Mouse (Mus musculus) forebrain, postnatal 0 days (tissue): ENCODE results near the gene N4bp3. TPM values are rescaled to one million over a fixed set of nuclear protein-coding genes. Genes with fewer than 3 reads are reported as not detected.

Experiments
- ATAC-seq: fragments of 200-750 bp; cut with Nextera tagmentation; 2 replicates; pipeline ENCODE4 v1.8.0; 2017; ENCODE audit warnings: mild to moderate bottlenecking, moderate library complexity
- DNase-seq: peaks from one replicate; pipeline ENCODE4 v3.0.0-alpha.2; 2015
- H3K27ac ChIP-seq: fragments of 300-500 bp; sonication (generic); 2 replicates; pipeline ENCODE4 v1.5.1; 2014; ENCODE audit warnings: low read depth, mild to moderate bottlenecking, antibody characterized with exemption, low read length, moderate library complexity, mixed read lengths
- H3K27me3 ChIP-seq: fragments of 300-500 bp; sonication (generic); 2 replicates; pipeline ENCODE4 v1.6.1; 2014; ENCODE audit warnings: mild to moderate bottlenecking, low read length, mixed read lengths; ENCODE audit not compliant: insufficient read depth
- H3K36me3 ChIP-seq: fragments of 300-500 bp; sonication (generic); 2 replicates; pipeline ENCODE4 v1.6.1; 2014; ENCODE audit warnings: mild to moderate bottlenecking, moderate library complexity; ENCODE audit not compliant: insufficient read depth
- H3K4me1 ChIP-seq: fragments of 300-500 bp; sonication (generic); 2 replicates; pipeline ENCODE4 v1.6.1; 2014; ENCODE audit warnings: antibody characterized with exemption; ENCODE audit not compliant: insufficient read depth
- H3K4me2 ChIP-seq: fragments of 300-500 bp; sonication (generic); 2 replicates; pipeline ENCODE4 v1.6.1; 2014; ENCODE audit warnings: low read depth, mild to moderate bottlenecking, moderate library complexity
- H3K4me3 ChIP-seq: fragments of 300-500 bp; sonication (generic); 2 replicates; pipeline ENCODE4 v1.5.1; 2014; ENCODE audit warnings: low read depth, low read length, mixed read lengths
- H3K9ac ChIP-seq: fragments of 300-500 bp; sonication (generic); 2 replicates; pipeline ENCODE4 v1.6.1; 2014; ENCODE audit warnings: mild to moderate bottlenecking
- H3K9me3 ChIP-seq: fragments of 300-500 bp; sonication (generic); 2 replicates; pipeline ENCODE4 v1.6.1; 2016; ENCODE audit warnings: low read length
- CTCF ChIP-seq: sonication (generic); IDR thresholded peaks from 2 replicates; pipeline ENCODE4 v1.5.1; 2016; ENCODE audit warnings: antibody characterized with exemption, control low read depth, low read depth
- WGBS: fragments of 180-500 bp; shearing (Covaris S2); extraction: QIAGEN DNeasy Blood & Tissue Kit; methylation state at CpG from one replicate; pipeline ENCODE4 v1.1.7; 2014; 5-methylcytosine and 5-hydroxymethylcytosine counted together
- polyA plus RNA-seq: library from polyadenylated mRNA; unstranded; fragments of >200 nt; fragmentation: Nextera tagmentation; extraction: Ambion mirVana; gene quantifications from 2 replicates; pipeline ENCODE4 v1.2.1, GENCODE M21; 2015
- total RNA-seq: library from RNA; depleted of rRNA; stranded (reverse); fragments of >200 nt; gene quantifications from 2 replicates; pipeline ENCODE4 v1.2.3, GENCODE M21; 2014; rRNA removed

N4bp3 gene
- total and polyA plus RNA-seq, 2 experiments from 2014 or later, result 17.9 to 23.4 TPM

DNA sequence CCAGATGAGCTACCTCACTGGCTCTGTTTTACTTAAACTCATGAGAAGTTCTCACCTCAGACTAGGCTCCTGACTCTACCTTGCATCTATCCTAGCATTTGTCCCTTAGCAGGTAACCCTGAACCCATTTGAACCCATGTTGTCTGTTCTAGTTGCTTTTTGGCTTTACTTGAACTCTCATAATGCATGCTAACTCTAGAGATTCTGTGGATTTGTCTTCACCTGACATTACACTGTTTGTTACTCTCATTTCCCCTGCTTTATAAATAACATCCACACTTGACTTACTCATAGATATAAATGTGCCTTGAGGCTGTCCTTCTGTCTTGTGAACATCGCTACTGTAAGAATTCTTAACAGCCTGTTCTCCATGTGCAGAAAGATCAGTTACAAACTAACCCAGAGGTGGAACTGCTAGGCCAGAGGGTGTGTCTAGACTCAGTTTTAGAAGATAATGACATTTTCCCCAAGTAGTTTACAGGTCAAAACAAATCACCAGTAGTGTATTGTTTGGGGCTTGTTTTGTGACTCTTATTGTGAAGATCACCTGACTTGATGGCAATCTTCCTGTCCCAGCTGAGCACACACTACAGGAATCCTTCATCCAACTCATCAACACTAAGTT lies 55.1 kb downstream of the N4bp3 start:
- DNase-seq, result no peak
- no peak for TF ChIP-seq CTCF
- 87% methylated on average over 1 of the region's 1 CpGs for WGBS
- Histone ChIP-seq H3K36me3 (peaks cover 93% of the 10 kb centered on the region), H3K27ac (no peak overlapping the region), H3K4me1 (no peaks in the 10 kb centered on the region), H3K4me3 (no peak overlapping the region), H3K9ac (no peak overlapping the region), H3K27me3 (no peaks in the 10 kb centered on the region), H3K4me2 (no peak overlapping the region), H3K9me3 (no peaks in the 10 kb centered on the region)
- no peak for ATAC-seq

DNA sequence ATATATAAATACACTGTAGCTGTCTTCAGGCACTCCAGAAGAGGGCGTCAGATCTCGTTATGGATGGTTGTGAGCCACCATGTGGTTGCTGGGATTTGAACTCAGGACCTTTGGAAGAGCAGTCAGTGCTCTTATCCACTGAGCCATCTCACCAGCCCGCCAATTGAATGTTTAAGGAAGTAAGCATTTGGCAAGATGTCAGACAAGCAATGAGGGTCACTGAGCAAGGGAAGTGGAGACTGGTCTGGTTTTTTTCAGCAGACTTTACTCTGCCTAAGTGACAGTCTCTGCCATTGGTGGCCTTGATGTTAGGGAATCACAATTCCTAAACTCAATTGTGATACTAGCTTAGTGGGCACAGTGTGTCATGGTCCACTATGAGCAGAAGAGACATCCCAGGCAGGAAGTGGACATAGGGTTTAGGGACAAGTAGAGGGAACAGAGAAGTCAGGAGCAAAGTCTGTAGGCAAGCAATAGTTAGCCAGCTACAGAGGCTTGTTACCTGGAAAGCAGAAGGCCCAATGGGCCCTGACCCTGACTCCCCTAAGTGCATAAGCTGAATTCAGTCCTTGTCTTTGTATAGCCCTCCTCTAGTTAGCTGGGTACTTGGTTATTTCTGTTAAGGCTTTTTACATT lies 55.8 kb downstream of the N4bp3 start:
- Histone ChIP-seq H3K27me3 (no peaks in the 10 kb centered on the region), H3K4me1 (no peaks in the 10 kb centered on the region), H3K9me3 (no peaks in the 10 kb centered on the region), H3K9ac (no peak overlapping the region), H3K4me3 (no peak overlapping the region), H3K27ac (no peak overlapping the region), H3K4me2 (no peak overlapping the region), H3K36me3 (peaks cover 92% of the 10 kb centered on the region)
- no peak for TF ChIP-seq CTCF
- DNase-seq (no peak), ATAC-seq (no peak)
- WGBS, result 71% methylated on average over 3 of the region's 3 CpGs

DNA sequence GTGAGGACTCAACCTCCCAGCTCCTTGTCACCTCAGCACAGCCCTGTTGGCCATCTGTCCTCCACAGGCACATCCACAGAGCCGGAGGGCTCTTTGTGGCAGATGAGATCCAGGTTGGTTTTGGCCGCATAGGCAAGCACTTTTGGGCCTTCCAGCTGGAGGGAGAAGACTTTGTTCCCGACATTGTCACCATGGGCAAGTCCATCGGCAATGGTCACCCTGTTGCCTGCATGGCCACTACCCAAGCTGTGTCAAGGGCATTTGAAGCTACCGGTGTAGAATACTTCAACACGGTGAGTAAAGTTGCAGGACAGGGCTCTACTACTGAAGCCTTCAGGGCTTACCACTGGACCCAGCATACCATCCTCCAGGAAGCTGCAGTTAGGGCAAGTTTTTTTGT lies 56.8 kb downstream of the N4bp3 start:
- Histone ChIP-seq H3K4me2 (no peak overlapping the region), H3K27ac (no peak overlapping the region), H3K27me3 (no peaks in the 10 kb centered on the region), H3K4me3 (no peak overlapping the region), H3K9me3 (no peaks in the 10 kb centered on the region), H3K36me3 (peaks cover 85% of the 10 kb centered on the region), H3K9ac (no peak overlapping the region), H3K4me1 (no peaks in the 10 kb centered on the region)
- no peak for ATAC-seq
- no peak for TF ChIP-seq CTCF
- no peak for DNase-seq
- 92% methylated on average over 6 of the region's 6 CpGs for whole genome bisulfite sequencing

DNA sequence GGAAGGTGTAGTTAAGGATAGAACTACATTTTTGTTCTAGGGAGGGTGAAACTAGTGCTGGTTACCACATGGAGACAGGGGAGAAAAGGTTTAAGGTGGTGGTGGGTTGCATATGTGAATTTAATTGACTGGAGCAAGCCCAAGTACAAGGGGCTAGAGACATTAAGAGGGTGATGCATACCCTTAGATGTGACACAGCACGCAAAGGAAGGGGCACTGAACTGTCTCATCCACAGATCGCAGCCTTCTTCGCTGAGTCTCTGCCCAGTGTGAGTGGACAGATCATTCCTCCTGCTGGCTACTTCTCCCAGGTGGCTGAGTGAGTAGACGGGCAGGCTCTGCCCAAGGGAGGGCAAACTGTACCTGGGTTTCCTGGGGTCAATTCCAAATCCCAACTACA lies 57.3 kb downstream of the N4bp3 start:
- no peak overlapping the region for H3K4me3 ChIP-seq
- no peaks in the 10 kb centered on the region for H3K4me1 ChIP-seq
- no peak overlapping the region for H3K9ac ChIP-seq
- no peak overlapping the region for H3K4me2 ChIP-seq
- H3K27me3 ChIP-seq, result no peaks in the 10 kb centered on the region
- no peak for ATAC-seq
- H3K36me3 ChIP-seq, result peaks cover 84% of the 10 kb centered on the region
- 91% methylated on average over 4 of the region's 4 CpGs for WGBS
- H3K27ac ChIP-seq, result no peak overlapping the region
- H3K9me3 ChIP-seq, result no peaks in the 10 kb centered on the region
- DNase-seq, result no peak
- TF ChIP-seq CTCF, result no peak

Other genes starting within 250 kb of the N4bp3 start
- 5.6 and 7.9 TPM in 2 replicates for gene Phykpl, start 66.1 kb downstream of the N4bp3 start, total RNA-seq
- 6.7 and 8.4 TPM in 2 replicates for gene Phykpl, start 66.1 kb downstream of the N4bp3 start, polyA plus RNA-seq
- 324 and 364 TPM in 2 replicates for gene Hnrnpab, start 44.0 kb downstream of the N4bp3 start, total RNA-seq
- 350 and 374 TPM in 2 replicates for gene Hnrnpab, start 44.0 kb downstream of the N4bp3 start, polyA plus RNA-seq
- gene Nhp2, start 31.1 kb downstream of the N4bp3 start, total RNA-seq, result 66.5 and 81.2 TPM in 2 replicates
- 118 and 155 TPM in 2 replicates for gene Nhp2, start 31.1 kb downstream of the N4bp3 start, polyA plus RNA-seq
- 70.7 and 88.2 TPM in 2 replicates for gene Rmnd5b, start 14.9 kb downstream of the N4bp3 start, total RNA-seq
- 74.4 and 75.9 TPM in 2 replicates for gene Rmnd5b, start 14.9 kb downstream of the N4bp3 start, polyA plus RNA-seq
- gene D930048N14Rik, start 112 bp upstream of the N4bp3 start, total RNA-seq, result 0.85 and 1.1 TPM in 2 replicates
- 0.39 and 0.46 TPM in 2 replicates for gene D930048N14Rik, start 112 bp upstream of the N4bp3 start, polyA plus RNA-seq
- gene 0610009B22Rik, start 38.0 kb upstream of the N4bp3 start, total RNA-seq, result 32.5 and 40.9 TPM in 2 replicates
- 78.7 and 81.4 TPM in 2 replicates for gene 0610009B22Rik, start 38.0 kb upstream of the N4bp3 start, polyA plus RNA-seq
- 9.7 and 12.6 TPM in 2 replicates for gene Sec24a, start 112.8 kb upstream of the N4bp3 start, total RNA-seq
- 5.2 and 9.3 TPM in 2 replicates for gene Sec24a, start 112.8 kb upstream of the N4bp3 start, polyA plus RNA-seq
- 114 and 147 TPM in 2 replicates for gene Sar1b, start 112.8 kb upstream of the N4bp3 start, total RNA-seq
- gene Sar1b, start 112.8 kb upstream of the N4bp3 start, polyA plus RNA-seq, result 221 and 234 TPM in 2 replicates
- gene Jade2, start 206.8 kb upstream of the N4bp3 start, total RNA-seq, result 1.9 and 3.3 TPM in 2 replicates
- 0.34 and 0.56 TPM in 2 replicates for gene Jade2, start 206.8 kb upstream of the N4bp3 start, polyA plus RNA-seq